Mouse (Mus musculus) myocyte (in vitro differentiated cells): Measurements from ENCODE around the gene Prg3.

Experiments
- CEBPB ChIP-seq: IDR thresholded peaks from 2 replicates; pipeline ENCODE4 v1.6.1; 2011; ENCODE audit warnings: mild to moderate bottlenecking, moderate library complexity; ENCODE audit not compliant: poor library complexity, insufficient read depth, severe bottlenecking
- E2F4 ChIP-seq: IDR thresholded peaks from one replicate; pipeline ENCODE4 v1.6.1; 2011; ENCODE audit warnings: mild to moderate bottlenecking, control low read depth, moderate library complexity; ENCODE audit not compliant: insufficient read depth
- MAX ChIP-seq: IDR thresholded peaks from one replicate; pipeline ENCODE4 v1.6.1; 2011; ENCODE audit warnings: low read depth, mild to moderate bottlenecking, control low read depth
- MYOD1 ChIP-seq, 3 experiments: IDR thresholded peaks; one replicate each; pipeline ENCODE4 v1.6.1; 2011; ENCODE audit warnings: control low read depth in 2 of 3, low read depth in 2 of 3, mild to moderate bottlenecking in 2 of 3, moderate library complexity in 1 of 3; ENCODE audit not compliant: insufficient read length in 2 of 3, control insufficient read depth in 1 of 3
- POLR2A ChIP-seq: IDR thresholded peaks from one replicate; pipeline ENCODE4 v1.6.1; 2011; ENCODE audit warnings: low read depth, mild to moderate bottlenecking, control low read depth, moderate library complexity; ENCODE audit not compliant: insufficient read length
- POLR2AphosphoS2 ChIP-seq: IDR thresholded peaks from one replicate; pipeline ENCODE4 v1.6.1; 2011; ENCODE audit warnings: low read depth, control low read depth; ENCODE audit not compliant: insufficient read length
- REST ChIP-seq: IDR thresholded peaks from one replicate; pipeline ENCODE4 v1.6.1; 2011; ENCODE audit warnings: mild to moderate bottlenecking, control low read depth, moderate library complexity; ENCODE audit not compliant: insufficient read depth, insufficient read length
- SRF ChIP-seq: IDR thresholded peaks from one replicate; pipeline ENCODE4 v1.6.1; 2011; ENCODE audit warnings: low read depth; ENCODE audit not compliant: control insufficient read depth, insufficient read length
- TCF12 ChIP-seq: IDR thresholded peaks from one replicate; pipeline ENCODE4 v1.6.1; 2011; ENCODE audit warnings: mild to moderate bottlenecking, control low read depth; ENCODE audit not compliant: poor library complexity, insufficient read depth, severe bottlenecking

DNA sequence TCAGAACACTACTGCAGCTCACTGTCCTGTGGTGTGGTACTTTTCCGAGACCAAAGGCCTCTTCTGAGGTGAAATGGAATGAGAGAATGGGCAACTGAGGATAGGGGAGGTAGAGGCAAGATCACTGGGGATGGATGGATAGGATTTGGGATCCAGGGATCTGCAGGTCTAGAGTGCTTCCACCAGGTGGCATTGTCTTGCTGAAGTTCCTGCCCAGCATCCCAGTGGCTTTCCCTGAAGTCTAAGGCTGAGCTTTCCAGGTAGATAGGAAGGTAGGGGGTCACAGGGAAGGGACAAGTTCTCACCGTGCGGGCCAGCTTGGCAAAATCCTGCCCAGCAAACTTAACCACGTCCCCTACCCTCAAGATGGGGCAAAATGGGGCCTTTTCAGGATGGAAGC, 34.0 kb downstream of the Prg3 start:
- TF ChIP-seq POLR2A (no peak), E2F4 (no peak), CEBPB (no peak), POLR2AphosphoS2 (no peak), MYOD1 (IDR thresholded peaks at IDR 0.05; ENCODE audit: control insufficient read depth in 1 of 3, insufficient read length in 2 of 3, low read depth in 2 of 3) (no peak), MAX (no peak), TCF12 (no peak), REST (no peak), SRF (no peak)
